Mouse (Mus musculus) spleen, postnatal 4 days (tissue): ENCODE measurements around the gene Rcbtb2.
A peak's percentile ranks its signal among the peaks of the same experiment; 100 is the strongest.

Experiments
- DNase-seq, 2 experiments: peaks; one replicate each; pipeline ENCODE4 v3.0.0; 2022; ENCODE audit warnings: low spot score in 2 of 2

The Rcbtb2 gene

DNA sequence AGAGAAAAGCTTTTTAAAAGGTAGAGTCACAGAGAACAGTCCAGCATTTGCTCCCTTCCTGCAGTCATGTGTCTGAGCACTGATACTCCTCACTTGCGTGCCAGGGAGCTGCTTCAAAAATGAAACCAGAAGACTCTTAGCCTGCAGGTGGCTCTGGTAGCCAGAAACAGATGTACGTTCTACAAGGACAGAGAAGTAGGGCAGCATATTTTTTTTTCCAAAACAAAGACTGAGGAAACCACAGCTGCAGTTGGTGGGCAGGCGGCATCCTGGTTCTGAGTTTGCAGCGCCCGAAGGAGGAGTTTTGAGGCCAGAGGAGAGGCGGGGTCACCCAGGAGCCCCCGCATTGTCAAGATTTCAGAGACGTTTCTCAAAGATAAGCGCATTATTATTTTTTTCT is 5.9 kb upstream of the Rcbtb2 start:
- peak; percentile 50 to 72 for DNase-seq

DNA sequence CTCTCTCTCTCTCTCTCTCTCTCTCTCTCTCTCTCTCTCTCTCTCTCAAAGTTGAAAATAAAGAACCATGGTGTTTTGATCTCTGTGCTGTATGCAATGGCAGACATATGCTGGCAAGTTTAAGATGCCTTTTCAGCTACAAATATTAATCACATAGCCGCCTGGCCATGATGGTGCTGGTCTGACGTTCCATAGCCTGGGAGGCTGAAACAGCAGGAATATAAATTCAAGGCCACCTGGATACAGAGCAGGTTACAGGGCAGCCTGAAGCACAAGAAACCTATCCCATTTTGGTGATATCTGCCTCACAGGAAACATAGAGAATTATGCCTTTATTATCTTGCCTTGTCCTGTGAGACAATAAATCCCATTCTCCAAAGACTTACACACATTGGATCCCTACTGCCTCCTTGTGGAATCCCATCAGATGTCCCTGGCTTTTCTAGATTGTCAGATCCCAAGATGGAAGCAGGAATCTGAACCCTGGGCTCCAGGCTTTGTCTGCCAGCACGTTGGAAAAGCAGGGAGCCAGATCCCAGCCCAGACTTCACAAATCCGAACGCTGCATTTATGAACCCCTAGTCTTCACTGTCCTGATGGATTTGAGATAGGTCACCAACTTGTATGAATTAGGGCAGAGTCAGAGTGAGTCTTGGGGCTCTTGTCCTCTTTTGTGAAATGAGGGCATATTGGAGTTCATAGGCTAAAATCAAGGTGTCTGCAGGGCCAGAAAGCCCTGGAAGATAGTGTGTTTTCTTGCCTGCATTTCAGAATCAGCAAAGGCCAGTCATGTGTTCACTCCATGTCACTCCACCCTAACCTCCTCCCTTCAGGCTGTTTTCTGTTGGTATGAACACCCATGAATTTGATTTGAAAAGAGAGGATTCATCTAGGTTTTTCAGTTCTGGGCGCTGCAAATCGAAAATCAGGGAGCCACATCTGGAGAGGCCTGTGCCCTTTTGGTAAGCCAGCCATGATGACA is 5.1 kb upstream of the Rcbtb2 start:
- DNase-seq = no peak

DNA sequence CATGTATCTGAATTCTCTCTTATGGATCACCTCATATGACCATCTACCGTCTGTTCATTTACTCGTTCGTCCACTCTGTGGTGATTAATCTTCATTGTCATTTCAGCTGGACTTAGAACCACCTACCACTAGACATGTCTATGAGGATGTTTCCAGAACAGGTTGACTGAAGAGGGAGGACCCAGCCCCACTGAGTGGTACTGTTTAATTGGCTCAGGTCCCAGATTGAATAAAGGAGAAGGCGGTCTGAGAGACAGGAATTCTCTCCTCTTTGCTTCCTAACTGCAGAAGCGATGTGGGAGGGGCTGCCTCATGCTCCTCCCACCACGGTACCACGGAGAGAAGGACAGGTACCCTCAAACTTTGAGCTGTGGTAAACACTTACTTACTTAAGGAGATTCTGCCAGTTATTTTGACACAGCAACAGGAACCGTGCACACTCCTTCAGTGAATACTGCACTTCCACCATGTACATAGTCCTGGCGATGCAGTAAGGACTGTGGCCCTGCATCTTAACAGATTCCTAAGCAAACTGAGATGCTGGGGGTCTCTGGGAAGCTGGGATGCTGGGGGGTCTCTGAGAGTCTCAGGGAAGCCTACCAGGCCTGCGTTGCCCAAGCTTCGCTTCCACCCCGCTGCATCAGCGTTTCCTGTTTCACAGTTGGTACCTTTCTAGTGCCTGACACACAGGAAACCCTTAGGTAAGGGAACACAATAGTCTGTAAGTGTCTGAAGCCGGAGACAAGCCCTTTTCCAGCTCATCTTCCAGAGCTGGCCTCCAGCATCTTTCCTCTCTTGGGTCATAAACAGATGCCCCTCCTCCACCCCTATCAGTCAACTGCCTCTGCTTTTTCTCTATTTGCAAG is 4.1 kb upstream of the Rcbtb2 start:
- peak in 1 of 2 experiments; percentile 65 for DNase-seq

DNA sequence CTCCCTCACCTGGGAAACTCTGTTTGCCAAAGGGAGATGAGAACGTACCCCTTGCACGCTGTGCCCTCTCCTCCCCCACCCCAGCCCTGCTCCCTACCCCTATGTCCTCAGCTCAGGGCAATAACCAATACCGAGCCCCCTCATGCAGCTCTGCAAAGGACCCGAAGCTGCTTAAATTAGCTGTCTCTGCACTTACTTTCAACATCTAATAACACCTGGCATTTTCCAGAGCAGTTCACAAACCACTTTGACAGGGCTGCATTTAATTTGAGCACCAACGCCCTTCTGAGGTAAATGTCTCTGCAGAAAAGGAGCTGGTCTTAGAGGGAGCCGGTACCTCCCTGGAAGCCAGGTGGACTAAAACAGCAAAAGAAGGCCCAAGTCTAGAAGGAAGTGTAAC is 3.4 kb upstream of the Rcbtb2 start:
- peak in 1 of 2 experiments; percentile 62 for DNase-seq

DNA sequence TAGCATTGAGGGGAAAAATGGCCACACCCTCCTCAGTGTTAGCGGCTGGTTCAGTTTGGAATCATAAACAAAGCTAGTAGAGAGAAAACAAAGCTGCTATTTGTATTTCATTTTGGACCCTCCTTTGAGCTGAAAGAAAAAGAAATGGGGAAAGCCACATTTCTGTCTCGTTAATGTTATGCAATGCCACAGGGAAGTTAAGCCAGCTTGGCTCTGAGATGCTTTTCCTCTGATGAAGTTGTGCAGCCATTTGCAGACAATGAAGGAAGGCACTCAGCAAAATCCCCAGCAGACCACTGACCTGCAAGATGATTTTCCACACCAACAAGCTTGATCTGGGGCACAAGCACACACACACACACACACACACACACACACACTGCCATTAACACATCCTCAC is 2.9 kb upstream of the Rcbtb2 start:
- DNase-seq = peak in 1 of 2 experiments; percentile 54

DNA sequence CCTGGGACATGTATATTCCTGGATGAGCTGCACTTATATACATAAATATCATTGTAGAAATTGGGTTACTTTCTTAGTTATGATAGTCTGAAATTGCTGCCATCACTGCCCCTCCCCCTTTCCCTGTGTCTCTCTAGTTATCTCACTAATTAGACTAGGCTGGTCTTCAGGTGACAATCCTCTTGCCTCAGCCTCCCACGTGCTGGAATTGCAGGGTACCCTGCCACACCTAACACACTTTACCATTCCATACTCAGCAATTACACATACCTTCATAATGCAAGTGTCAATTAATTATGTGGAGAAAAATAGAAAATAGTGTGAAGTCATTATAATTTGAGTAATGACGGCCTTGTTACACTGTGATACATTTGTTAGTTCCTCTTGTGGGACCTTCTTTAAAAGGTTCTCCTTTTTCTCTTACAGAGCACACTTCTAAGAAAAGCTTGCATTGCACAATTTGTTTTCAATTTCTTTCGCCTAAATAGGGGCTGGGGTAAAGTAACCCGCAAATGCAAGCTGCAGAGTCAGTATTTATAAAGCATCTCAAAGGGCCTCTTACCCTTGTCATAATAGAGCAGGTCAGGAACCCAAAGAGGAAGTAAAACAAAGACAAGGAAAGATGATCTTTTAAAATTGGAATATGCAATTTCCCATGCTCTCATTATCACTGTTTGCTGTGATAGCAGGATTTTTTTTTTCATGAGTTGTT is 470 bp upstream of the Rcbtb2 start:
- no peak for DNase-seq

DNA sequence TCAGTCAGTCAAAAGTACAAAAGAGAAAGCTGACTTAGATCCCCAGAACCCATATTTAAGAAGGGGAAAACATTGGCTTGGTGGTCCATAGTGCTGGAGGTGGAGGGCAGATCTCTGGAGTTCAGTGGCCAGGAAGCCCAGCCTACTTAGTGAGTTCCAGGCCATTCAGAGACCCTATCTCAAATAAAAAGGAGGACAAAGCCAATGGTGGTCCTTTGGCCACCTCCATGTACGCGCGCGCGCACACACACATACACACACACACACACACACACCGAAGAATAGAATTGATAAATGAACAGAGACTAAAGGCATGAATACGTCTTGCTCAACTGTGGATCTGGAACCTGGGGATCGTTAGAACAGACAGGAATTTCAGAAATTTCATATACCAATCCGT is 544 bp downstream of the Rcbtb2 start:
- DNase-seq = no peak

DNA sequence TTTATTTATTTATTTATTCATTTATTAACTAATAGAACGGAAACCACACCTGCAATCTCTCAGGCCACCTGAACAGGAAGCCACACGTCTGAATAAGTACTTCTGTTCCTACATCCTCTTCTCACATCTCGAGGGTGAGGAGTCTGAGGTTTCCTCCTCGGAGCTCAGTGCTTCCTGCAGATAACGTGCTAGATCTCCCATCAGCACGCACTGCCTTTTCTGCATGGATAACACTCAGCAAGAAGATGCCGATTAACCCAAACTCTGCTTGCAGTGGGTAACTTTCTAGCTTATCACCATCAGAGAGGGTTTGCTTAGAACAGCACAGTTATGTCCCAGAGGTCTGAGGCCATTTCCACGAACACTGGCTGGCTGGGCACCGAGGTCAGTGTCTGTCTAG is 949 bp downstream of the Rcbtb2 start:
- no peak for DNase-seq

DNA sequence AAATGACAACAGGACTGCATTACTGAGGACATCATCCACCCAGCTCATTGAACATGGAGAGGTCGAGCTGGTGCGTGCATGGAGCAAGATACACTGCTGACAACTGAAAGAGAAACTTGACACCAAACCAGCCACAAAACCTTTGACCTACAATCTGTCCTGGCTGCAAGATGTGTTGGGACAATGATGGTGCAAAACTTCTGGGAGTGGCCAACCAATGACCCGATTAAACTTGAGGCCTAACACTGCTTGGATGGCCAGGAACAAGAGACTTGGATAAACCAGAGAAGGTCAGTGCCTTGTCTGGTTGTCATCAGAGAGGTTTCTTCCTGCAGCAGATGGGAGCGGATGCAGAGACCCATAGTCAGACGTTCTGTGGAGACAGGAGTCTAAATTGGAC is 7.7 kb downstream of the Rcbtb2 start:
- no peak for DNase-seq

DNA sequence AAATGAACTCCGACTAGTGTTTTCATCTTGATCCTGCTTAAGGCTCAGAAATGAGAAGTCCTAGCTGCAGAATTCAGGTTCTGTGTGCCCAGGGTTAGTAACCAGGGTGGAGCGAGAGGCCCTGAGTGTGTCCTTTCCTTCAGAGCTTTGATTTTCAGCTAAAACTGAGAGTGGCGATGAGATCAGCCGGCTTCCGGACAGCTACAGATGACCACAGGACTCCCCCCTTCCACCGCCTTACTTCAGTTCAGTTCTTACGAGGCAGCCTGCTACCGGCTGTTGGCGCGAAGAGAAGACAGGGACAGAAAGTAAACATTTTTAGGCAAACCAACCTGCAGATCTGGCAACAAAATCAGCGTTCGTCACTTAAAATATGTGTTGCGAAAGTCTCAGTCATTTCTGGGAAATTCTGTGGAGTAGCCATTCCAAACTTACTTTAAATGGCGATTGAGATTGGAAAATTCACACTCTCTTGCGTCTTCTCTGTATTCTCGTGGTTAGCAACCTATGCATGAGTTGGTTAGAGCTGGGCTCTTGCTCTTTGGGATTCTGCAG is 9.1 kb downstream of the Rcbtb2 start:
- DNase-seq = no peak

DNA sequence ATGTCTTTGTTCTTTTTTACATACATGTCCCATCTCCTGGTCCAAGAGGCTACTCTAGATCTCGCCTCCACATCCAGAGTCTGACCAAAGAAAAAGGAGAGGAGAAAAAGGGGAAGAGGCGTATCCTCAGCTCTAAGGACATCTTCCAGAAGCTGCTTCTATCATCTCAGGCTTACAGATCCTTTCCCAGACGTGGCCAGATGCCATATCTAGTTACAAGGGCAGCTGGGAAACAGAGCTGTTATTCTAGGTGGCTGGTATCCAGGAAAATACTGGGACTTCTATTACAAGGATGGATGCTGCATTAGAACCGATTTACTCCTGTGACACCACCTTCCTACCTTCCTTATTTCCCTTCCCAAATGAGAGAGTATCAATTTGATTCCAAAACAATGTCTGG is 9.9 kb downstream of the Rcbtb2 start:
- no peak for DNase-seq

DNA sequence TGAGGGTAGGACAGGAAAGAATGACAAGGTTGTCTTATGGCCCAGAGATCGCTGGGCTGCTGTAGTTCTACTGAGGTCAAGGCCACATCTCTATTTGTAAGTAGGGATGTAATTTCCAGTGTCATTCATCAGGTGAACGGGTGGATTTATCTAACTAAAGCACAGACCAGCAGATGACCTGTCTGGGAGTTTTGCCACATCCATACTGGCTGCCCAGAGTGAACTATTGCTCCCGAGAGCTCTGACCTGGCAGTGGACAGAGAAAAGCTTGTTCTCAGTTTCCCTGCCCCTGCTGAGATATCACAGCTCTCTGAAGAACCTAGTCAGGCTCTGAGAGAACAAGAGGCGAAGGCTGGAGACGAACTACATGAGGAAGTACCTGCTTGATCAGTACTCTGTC is 14.4 kb downstream of the Rcbtb2 start:
- DNase-seq = no peak

DNA sequence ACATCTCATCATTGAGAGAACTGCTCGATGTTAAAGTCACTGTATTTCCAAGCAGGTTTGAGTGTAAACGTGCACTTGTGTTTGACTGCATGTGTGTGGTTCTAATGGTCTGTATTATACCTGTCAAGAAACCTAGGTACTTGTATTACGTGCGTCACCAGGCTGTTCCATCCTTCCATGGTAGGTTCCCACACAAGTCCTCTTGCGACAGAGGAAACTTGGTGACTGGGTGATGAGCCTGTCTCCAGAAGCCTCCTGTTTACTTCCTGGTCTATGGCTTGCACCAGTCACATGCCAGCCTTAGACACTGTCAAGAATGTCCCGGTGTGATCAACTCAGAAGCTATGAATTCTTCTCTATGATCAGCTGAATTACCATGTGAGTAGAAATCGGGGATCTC is 15.6 kb downstream of the Rcbtb2 start:
- DNase-seq = no peak

DNA sequence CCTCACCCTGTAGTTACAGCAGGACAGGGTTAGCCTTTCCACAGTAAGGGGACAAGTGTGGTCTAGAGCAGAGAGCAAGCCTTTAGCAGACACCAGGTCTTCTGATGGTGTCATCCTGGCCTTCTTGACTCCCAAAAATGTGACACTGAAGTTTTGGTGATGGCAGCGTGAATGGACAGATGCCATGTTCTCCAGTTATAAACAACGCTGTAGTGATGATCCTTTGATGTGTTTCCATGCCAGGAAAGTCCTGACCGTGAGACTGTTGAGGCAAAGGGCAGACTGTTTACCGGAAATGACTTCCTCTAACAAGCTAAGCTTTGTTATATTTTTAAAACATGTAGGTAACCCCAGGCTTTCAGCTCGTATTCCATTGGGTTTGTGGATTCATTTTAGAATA is 17.0 kb downstream of the Rcbtb2 start:
- no peak for DNase-seq

DNA sequence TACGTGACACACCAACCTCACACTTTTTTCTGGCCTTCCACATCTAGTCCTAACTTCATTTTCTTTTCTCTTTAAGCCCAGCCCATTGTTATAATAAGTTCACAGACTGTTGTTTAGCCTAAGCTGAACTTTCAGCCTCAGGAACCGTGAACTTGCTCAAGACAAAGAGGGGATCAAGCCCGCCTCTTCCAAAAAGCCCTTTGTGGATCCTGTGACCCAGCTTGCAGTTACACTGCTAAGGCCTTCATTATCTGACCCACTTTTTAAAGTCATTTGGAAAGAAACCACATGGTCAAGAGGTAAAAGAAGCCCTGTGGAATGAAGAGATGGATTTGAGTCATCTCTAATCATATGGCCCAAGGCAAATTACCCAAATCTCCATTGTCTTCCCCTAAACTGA is 19.0 kb downstream of the Rcbtb2 start:
- no peak for DNase-seq

DNA sequence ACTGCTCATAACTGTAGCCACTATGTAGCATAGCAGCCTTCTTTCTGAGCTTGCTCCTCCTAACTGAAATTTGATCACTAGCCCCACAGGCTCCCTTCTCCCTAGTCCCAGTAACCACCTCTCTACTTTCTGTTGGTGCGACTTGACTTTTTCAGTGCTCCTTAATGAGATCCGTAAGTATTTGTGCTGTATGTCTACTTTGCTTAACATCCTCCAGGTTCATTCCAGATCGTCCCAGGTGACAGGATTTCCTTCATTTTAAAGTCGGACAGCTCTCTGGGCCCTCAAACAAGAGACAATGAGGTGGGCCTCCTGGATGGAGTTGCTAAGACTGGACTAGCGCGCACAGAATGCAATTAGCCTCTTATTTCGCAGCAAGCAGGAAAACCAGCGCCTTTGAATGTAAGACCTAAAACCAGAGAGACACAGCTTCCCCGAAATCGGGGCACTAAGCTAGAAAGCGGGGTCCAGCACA is 19.6 kb downstream of the Rcbtb2 start:
- DNase-seq = no peak

DNA sequence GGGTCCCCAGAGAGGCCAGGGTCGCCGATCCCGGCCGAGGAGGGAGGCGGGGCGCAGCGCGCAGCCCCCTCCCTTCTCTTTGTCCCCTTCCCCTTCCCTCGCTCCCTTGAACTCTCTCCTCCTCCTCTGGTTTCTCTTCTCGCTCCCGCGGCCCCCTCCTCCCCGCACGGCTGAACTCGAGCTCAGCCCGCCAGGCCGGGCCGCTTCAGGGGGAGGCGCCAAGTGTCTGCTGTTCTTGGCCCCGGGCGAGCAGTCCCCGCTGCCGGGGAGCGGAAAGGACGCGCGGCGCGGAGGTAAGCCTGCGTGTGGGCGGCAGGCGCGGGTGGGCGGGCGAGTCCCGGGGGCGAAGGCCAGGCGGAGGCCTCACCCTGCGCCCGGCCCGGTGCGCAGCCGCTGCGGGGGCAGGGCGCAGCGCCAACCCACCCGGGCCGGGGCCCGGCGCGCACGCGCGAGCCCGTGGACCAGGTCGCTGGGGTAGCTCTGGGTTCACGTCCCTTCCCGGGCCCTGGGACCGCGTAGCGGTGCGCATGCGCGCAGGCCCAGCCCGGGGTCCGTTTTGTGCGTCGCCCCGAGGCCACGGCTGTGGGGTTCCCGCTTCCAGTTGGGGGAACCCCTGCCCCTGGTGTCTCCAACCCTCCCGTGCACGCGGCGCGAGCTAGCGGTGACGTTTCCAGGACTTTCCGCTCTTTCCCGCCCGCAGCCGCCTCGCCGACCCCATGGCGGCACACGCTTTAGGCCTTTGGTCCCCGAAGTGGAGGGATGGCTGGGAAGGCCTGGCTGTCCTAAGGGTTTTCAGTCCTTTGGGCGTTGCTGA is 20.3 kb downstream of the Rcbtb2 start:
- peak; percentile 76 to 87 for DNase-seq

DNA sequence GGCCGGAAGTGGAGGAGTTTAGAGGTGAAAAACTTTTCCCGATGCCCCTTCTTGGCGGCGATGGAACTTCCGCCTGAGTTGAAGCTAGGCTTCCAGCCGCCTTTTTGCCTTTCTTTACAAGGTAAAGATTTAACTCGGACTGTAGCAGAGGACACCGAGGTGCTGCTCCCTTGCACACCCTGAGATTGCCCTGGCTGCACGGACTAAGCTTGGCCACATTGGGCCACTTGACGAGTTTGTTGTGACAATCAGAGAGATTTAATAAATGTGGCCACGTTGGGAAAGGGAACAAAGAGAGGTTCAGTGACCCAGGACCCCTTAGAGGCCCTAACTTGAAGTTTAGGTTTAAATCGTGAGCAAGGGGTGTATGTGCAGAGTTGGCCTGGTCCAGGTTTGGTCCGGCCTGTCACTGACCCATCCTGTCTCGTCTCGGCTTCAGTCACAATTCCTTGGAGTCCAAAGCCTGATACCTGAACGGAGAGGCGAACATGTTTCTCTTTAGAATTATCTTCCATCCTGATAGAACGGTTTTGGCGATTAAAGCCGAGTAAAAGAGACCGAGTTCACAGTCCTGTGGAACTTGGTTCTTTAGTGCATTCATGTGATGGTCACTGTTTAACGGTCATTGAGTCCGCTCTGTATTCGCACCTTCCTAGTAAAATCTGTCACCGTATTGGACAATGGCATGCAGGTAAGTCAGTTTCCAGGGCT is 21.0 kb downstream of the Rcbtb2 start:
- DNase-seq = no peak

DNA sequence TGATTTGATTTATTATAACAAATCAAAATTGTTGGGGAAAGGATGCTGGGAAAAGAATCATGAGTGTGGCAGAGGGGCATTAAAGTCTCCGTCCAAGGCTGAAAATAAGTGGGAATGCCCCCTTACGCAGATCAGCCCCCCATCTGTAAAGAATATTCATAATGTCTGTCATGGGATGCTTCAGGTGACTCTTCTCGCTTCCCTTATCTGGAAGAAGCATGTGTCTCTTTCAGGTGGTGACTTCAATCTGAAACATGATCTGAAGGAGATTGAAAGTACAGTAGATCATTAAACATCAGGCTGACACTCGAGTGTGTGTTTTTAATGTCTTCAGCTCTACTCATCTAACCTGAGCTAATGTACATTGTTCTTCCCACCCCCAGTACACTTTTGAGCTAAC is 22.7 kb downstream of the Rcbtb2 start:
- DNase-seq = no peak

DNA sequence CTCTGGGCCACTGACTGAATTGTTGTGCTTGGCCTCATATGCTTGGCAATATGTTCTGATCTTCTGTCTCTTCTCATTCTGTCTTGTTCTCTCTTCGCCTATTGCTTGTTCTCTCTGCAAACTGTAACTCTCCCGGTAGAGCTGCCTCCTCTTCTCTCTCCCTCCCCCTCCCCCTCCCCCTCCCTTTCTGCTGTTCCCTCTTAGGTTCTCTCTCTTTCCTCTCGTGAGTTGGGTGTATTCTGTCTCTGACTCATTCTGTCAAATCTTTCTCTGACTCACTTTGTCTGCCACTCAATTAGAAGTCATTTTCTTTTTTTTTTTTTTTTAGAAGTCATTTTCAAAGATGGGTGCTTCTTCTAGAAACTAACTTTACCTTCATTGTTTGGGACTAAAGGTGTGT is 23.9 kb downstream of the Rcbtb2 start:
- DNase-seq = no peak
